Mouse (Mus musculus): ENCODE measurements around the gene Crim1. TPM values are rescaled to one million over a fixed set of nuclear protein-coding genes. Genes with fewer than 3 reads are reported as not detected.

Gene Crim1
- polyA plus RNA-seq, 1 experiment from 2014 or later: 8.4 TPM

DNA sequence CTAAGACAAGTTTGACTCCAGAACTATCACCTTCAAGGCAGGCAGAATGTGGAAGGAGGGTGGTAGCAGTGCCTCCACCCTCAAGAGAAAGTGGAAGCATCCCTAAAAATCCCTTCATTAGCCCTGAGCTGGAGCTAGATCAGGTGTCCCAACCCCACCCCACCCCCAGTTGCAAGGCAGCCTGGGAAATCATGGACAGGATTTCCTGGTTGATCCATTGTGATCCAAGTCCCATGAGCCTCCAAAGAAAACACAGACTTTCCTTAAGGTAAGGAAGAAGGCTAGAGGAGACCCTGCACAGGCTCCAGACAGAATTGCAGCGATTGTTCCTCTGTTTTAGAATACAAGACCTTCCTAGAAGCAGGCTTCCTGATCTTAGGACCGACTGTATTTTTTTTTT lies 154.4 kb downstream of the Crim1 start:
- 81% methylated on average over 2 of the region's 2 CpGs for WGBS
- no peak overlapping the region for H3K4me3 ChIP-seq (replicated peaks; ENCODE audit: low read depth, low read length)
- peaks cover 27% of the 10 kb centered on the region for H3K36me3 ChIP-seq (ENCODE audit: insufficient read depth, low read length)
- H3K27ac ChIP-seq: no peak overlapping the region
- no peak overlapping the region for H3K4me2 ChIP-seq (ENCODE audit: low read length)
- no peaks in the 10 kb centered on the region for H3K9me3 ChIP-seq (replicated peaks; ENCODE audit: low read length)
- no peaks in the 10 kb centered on the region for H3K27me3 ChIP-seq (ENCODE audit: insufficient read depth, low read length)
- peaks cover 6% of the 10 kb centered on the region; the same call in 1 of the 2 replicates for H3K4me1 ChIP-seq (replicated peaks; ENCODE audit: insufficient read depth, low read length)
- ATAC-seq (replicated peaks; ENCODE audit: low FRiP score, low read depth) (no peak), DNase-seq (ENCODE audit: low spot score) (no peak)
- TF ChIP-seq CTCF (IDR thresholded peaks at IDR 0.05; ENCODE audit: low read depth): no peak
- H3K9ac ChIP-seq (ENCODE audit: low read depth, low read length): no peak overlapping the region

DNA sequence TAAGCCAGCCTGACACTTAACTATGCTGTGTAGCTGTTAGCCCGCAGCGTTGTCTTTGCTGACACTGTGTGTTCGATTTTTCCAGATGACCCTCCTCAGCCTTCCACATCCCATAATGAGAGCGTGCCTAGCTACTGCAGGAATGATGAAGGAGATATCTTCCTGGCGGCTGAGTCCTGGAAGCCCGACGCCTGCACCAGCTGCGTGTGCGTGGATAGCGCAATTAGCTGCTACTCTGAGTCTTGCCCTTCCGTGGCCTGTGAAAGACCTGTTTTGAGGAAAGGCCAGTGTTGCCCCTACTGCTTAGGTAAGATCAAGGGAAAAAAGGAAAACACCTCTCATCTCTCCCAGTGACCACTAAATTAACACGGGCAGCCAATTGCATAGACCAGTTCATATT lies 154.8 kb downstream of the Crim1 start:
- no peak for TF ChIP-seq CTCF (IDR thresholded peaks at IDR 0.05; ENCODE audit: low read depth)
- no peak overlapping the region for H3K4me2 ChIP-seq (ENCODE audit: low read length)
- DNase-seq (ENCODE audit: low spot score): no peak
- H3K9ac ChIP-seq (ENCODE audit: low read depth, low read length): no peak overlapping the region
- no peak overlapping the region for H3K4me3 ChIP-seq (replicated peaks; ENCODE audit: low read depth, low read length)
- no peak for ATAC-seq (replicated peaks; ENCODE audit: low FRiP score, low read depth)
- no peak overlapping the region for H3K27ac ChIP-seq
- peaks cover 6% of the 10 kb centered on the region; the same call in 1 of the 2 replicates for H3K4me1 ChIP-seq (replicated peaks; ENCODE audit: insufficient read depth, low read length)
- H3K36me3 ChIP-seq (ENCODE audit: insufficient read depth, low read length): peaks cover 27% of the 10 kb centered on the region
- H3K27me3 ChIP-seq (ENCODE audit: insufficient read depth, low read length): no peaks in the 10 kb centered on the region
- H3K9me3 ChIP-seq (replicated peaks; ENCODE audit: low read length): no peaks in the 10 kb centered on the region
- 86% methylated on average over 12 of the region's 12 CpGs for WGBS

DNA sequence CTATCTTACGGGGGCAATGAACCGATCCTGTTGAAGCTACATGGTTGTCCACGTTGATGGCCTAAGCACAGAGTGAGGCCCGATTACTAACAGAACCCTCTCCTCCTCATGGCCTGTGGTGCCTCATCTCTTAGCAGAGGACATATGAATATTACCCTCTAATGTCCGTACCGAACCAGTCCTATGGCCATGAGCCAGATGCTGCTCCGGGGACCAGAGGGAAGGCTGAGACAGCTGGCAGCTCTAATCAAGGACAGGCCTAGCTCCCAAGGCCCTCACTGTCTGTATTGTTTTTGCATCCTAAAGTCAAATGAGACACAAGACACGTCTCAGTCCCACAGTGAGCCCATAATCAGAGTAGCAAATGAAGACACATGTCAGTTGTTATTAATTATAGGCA lies 155.6 kb downstream of the Crim1 start:
- ATAC-seq (replicated peaks; ENCODE audit: low FRiP score, low read depth) (no peak), DNase-seq (ENCODE audit: low spot score) (no peak)
- 92% methylated on average over 8 of the region's 8 CpGs for WGBS
- no peak for TF ChIP-seq CTCF (IDR thresholded peaks at IDR 0.05; ENCODE audit: low read depth)
- H3K27ac ChIP-seq: no peak overlapping the region
- H3K4me2 ChIP-seq (ENCODE audit: low read length): no peak overlapping the region
- H3K4me1 ChIP-seq (replicated peaks; ENCODE audit: insufficient read depth, low read length): peaks cover 1% of the 10 kb centered on the region; the same call in 1 of the 2 replicates
- no peak overlapping the region for H3K4me3 ChIP-seq (replicated peaks; ENCODE audit: low read depth, low read length)
- H3K9me3 ChIP-seq (replicated peaks; ENCODE audit: low read length): no peaks in the 10 kb centered on the region
- no peak overlapping the region for H3K9ac ChIP-seq (ENCODE audit: low read depth, low read length)
- H3K36me3 ChIP-seq (ENCODE audit: insufficient read depth, low read length): peaks cover 27% of the 10 kb centered on the region
- no peaks in the 10 kb centered on the region for H3K27me3 ChIP-seq (ENCODE audit: insufficient read depth, low read length)

DNA sequence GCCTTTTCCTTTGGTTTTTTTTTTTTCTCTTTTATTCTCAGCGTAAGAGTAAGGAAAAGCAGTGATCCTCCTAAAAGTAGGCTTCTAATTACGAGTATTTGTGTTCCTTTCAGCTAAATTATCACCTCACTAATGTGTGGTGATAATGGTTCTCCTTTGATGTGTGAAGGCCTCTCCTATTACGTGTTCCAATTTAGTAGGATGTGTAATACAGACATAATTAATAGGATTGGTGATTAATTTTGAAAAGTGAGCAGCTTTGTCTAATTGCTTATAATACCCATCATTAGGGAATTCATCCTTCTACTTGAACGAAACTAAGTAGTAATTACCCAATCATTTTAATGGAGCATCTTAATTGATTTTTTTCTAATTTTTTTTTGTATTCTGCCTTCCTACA lies 157.7 kb downstream of the Crim1 start:
- ATAC-seq (replicated peaks; ENCODE audit: low FRiP score, low read depth): no peak
- DNase-seq (ENCODE audit: low spot score): no peak
- H3K4me1 ChIP-seq (replicated peaks; ENCODE audit: insufficient read depth, low read length): no peaks in the 10 kb centered on the region
- TF ChIP-seq CTCF (IDR thresholded peaks at IDR 0.05; ENCODE audit: low read depth): no peak
- H3K27ac ChIP-seq: no peak overlapping the region
- no peaks in the 10 kb centered on the region for H3K9me3 ChIP-seq (replicated peaks; ENCODE audit: low read length)
- H3K27me3 ChIP-seq (ENCODE audit: insufficient read depth, low read length): no peaks in the 10 kb centered on the region
- H3K4me2 ChIP-seq (ENCODE audit: low read length): no peak overlapping the region
- H3K4me3 ChIP-seq (replicated peaks; ENCODE audit: low read depth, low read length): no peak overlapping the region
- WGBS: 74% methylated on average over 4 of the region's 4 CpGs
- no peak overlapping the region for H3K9ac ChIP-seq (ENCODE audit: low read depth, low read length)
- peaks cover 23% of the 10 kb centered on the region for H3K36me3 ChIP-seq (ENCODE audit: insufficient read depth, low read length)

DNA sequence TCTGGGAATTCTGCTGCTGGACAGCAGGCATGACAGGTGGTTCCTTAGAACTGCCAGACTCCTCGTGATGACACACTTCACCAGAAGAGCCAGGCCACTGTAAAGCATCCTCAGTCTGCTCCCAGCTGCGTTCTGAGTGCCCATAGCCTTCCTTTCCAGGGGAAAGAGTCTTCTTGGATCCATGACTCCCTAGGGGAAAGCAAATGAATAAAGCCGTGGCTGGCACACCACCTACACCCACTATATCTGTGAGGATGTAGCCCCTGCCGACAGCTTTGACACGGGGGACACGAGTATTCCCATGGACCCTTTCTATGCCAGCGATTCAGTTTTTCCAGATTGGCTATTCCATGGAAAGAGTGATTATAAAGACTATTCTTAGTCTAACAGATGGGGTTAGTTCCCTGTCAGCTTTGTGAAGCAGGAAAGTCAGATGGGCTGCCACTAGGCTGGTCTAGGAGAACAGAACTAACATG lies 158.2 kb downstream of the Crim1 start:
- H3K27ac ChIP-seq: no peak overlapping the region
- H3K4me2 ChIP-seq (ENCODE audit: low read length): no peak overlapping the region
- 76% methylated on average over 7 of the region's 7 CpGs for WGBS
- TF ChIP-seq CTCF (IDR thresholded peaks at IDR 0.05; ENCODE audit: low read depth): no peak
- H3K4me1 ChIP-seq (replicated peaks; ENCODE audit: insufficient read depth, low read length): no peaks in the 10 kb centered on the region
- DNase-seq (ENCODE audit: low spot score) (no peak), ATAC-seq (replicated peaks; ENCODE audit: low FRiP score, low read depth) (no peak)
- H3K36me3 ChIP-seq (ENCODE audit: insufficient read depth, low read length): peaks cover 23% of the 10 kb centered on the region
- no peak overlapping the region for H3K4me3 ChIP-seq (replicated peaks; ENCODE audit: low read depth, low read length)
- no peaks in the 10 kb centered on the region for H3K9me3 ChIP-seq (replicated peaks; ENCODE audit: low read length)
- H3K27me3 ChIP-seq (ENCODE audit: insufficient read depth, low read length): no peaks in the 10 kb centered on the region
- H3K9ac ChIP-seq (ENCODE audit: low read depth, low read length): no peak overlapping the region

DNA sequence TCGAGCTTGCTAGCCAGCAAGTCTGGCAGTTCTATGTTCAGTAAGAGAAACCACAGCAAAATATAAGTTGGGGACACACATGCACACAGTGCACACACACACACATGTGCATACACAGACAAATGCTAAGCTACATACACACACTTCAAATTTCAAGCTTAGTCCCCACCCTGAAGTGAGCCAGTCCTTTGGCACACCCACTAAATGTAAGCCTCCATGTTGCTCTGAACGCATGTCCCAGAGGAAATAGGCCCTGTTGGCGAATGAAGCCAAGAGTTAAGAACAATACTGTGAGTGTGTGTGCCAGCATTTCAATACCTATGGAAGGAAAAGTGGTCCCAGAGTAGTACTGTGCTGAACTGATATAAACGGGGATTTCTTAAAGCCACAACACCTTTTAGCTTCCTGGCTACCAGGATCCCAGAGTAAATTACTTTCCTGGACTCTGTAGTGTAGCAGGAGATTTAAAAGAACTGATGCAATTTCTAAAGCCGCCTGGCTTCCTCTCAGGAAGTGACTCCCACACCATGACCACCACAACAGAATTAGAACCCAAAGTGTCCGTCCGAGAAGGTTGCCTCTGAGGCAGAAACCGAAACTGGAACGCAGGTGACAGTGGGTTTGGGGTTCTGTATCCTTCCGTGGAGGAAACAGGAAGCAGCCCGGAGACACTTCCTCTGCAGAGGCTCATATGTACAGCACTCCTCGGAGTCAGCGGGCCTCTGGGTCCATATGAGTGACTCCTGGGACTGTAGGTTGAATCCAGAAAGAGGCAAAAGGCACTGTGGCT lies 162.1 kb downstream of the Crim1 start:
- DNase-seq (ENCODE audit: low spot score) (no peak), ATAC-seq (replicated peaks; ENCODE audit: low FRiP score, low read depth) (no peak)
- Histone ChIP-seq H3K36me3 (ENCODE audit: insufficient read depth, low read length) (peaks cover 6% of the 10 kb centered on the region; the same call in 1 of the 2 replicates), H3K27me3 (ENCODE audit: insufficient read depth, low read length) (no peaks in the 10 kb centered on the region), H3K9ac (ENCODE audit: low read depth, low read length) (no peak overlapping the region), H3K4me1 (replicated peaks; ENCODE audit: insufficient read depth, low read length) (no peaks in the 10 kb centered on the region), H3K27ac (peak overlapping the region; percentile 48; the same call in 1 of the 2 replicates), H3K4me2 (ENCODE audit: low read length) (no peak overlapping the region), H3K9me3 (replicated peaks; ENCODE audit: low read length) (no peaks in the 10 kb centered on the region), H3K4me3 (replicated peaks; ENCODE audit: low read depth, low read length) (no peak overlapping the region)
- TF ChIP-seq CTCF (IDR thresholded peaks at IDR 0.05; ENCODE audit: low read depth): no peak
- 65% methylated on average over 13 of the region's 13 CpGs for WGBS

Measured in kidney, postnatal 0 days (tissue).